10 mouse cellular contexts compared by ENCODE assay signal in genomic region chr19:25285756-25286538, GRCm38 (mm10). TPM values are rescaled to one million over a fixed set of nuclear protein-coding genes. Genes with fewer than 3 reads are reported as not detected.
DNase-seq lines count a peak whose midpoint lies in the region; ATAC-seq and TF ChIP-seq lines count a peak whose summit lies in the region.
"Had no signal": no experiment of that assay in that cellular context is flagged by ENCODE, and none has a peak within 500 bp of the region (broad histone marks: within the 10 kb centered on the region; RNA-seq: fewer than 3 reads in every experiment).

No protein-coding gene starts in this region.

- no peak overlapping the region for H3K9ac ChIP-seq in heart, embryonic 11.5 days (ENCODE audit: low read depth, low read length)
- no peak overlapping the region for H3K9ac ChIP-seq in midbrain, postnatal 0 days (replicated peaks; ENCODE audit: low read length, poor library complexity, severe bottlenecking)
- H3K9ac ChIP-seq: embryonic facial prominence, embryonic 12.5 days; liver, embryonic 14.5 days had no signal

- H3K4me2 ChIP-seq in heart, embryonic 11.5 days = no peak overlapping the region
- H3K4me2 ChIP-seq in midbrain, postnatal 0 days (ENCODE audit: low read depth, low read length, poor library complexity, severe bottlenecking) = no peak overlapping the region
- H3K4me2 ChIP-seq: embryonic facial prominence, embryonic 12.5 days had no signal

- no peak overlapping the region for H3K27ac ChIP-seq in heart, embryonic 10.5 days
- peak overlapping the region; percentile 7; the same call in 1 of the 2 replicates for H3K27ac ChIP-seq in heart, embryonic 11.5 days (ENCODE audit: low read depth, low read length)
- no peak overlapping the region for H3K27ac ChIP-seq in midbrain, postnatal 0 days (ENCODE audit: low read depth, low read length)
- no peak overlapping the region for H3K27ac ChIP-seq in thymus, adult 2 months (ENCODE audit: control insufficient read depth, insufficient read depth, low read length)
- H3K27ac ChIP-seq: embryonic facial prominence, embryonic 12.5 days; liver, embryonic 14.5 days had no signal

- TF ChIP-seq CTCF in midbrain, postnatal 0 days (IDR thresholded peaks at IDR 0.05) = no peak
- no peak for TF ChIP-seq CTCF in thymus, adult 2 months (IDR thresholded peaks at IDR 0.05; ENCODE audit: borderline replicate concordance, control insufficient read depth, extremely low read depth, insufficient read depth, low read length, poor library complexity)

- H3K9me3 ChIP-seq in heart, embryonic 10.5 days = no peaks in the 10 kb centered on the region
- no peaks in the 10 kb centered on the region for H3K9me3 ChIP-seq in heart, embryonic 11.5 days (replicated peaks; ENCODE audit: control insufficient read depth, low read length)
- H3K9me3 ChIP-seq in midbrain, postnatal 0 days (ENCODE audit: low read length) = no peaks in the 10 kb centered on the region
- H3K9me3 ChIP-seq: embryonic facial prominence, embryonic 12.5 days had no signal

- no peaks in the 10 kb centered on the region for H3K27me3 ChIP-seq in heart, embryonic 10.5 days (ENCODE audit: insufficient read depth, poor library complexity, severe bottlenecking)
- H3K27me3 ChIP-seq in heart, embryonic 11.5 days (ENCODE audit: control insufficient read depth, insufficient read depth, low read length) = no peaks in the 10 kb centered on the region
- H3K27me3 ChIP-seq in midbrain, postnatal 0 days (ENCODE audit: insufficient read depth, low read length) = no peaks in the 10 kb centered on the region
- no peaks in the 10 kb centered on the region for H3K27me3 ChIP-seq in thymus, adult 2 months (ENCODE audit: control insufficient read depth, insufficient read depth, low read length)
- H3K27me3 ChIP-seq: embryonic facial prominence, embryonic 12.5 days had no signal

- H3K4me3 ChIP-seq in heart, embryonic 10.5 days = no peak overlapping the region
- no peak overlapping the region for H3K4me3 ChIP-seq in heart, embryonic 11.5 days (ENCODE audit: low read depth, low read length)
- H3K4me3 ChIP-seq in midbrain, postnatal 0 days (ENCODE audit: low read depth, low read length) = no peak overlapping the region
- H3K4me3 ChIP-seq in thymus, adult 2 months (ENCODE audit: control insufficient read depth, insufficient read depth, low read length) = no peak overlapping the region
- H3K4me3 ChIP-seq: embryonic facial prominence, embryonic 12.5 days had no signal

- 49% methylated on average over 5 of the region's 5 CpGs for WGBS in heart, embryonic 10.5 days
- 38% methylated on average over 5 of the region's 5 CpGs for WGBS in heart, embryonic 11.5 days (ENCODE audit: insufficient replicate concordance)
- 23% methylated on average over 5 of the region's 5 CpGs for WGBS in midbrain, postnatal 0 days
- 81% methylated on average over 5 of the region's 5 CpGs for WGBS in thymus, adult 2 months

- H3K4me1 ChIP-seq in heart, embryonic 10.5 days = peaks cover 9% of the 10 kb centered on the region
- H3K4me1 ChIP-seq in heart, embryonic 11.5 days (ENCODE audit: control insufficient read depth, insufficient read depth, low read length) = peaks cover 5% of the 10 kb centered on the region
- H3K4me1 ChIP-seq in midbrain, postnatal 0 days (ENCODE audit: insufficient read depth, low read length) = no peaks in the 10 kb centered on the region
- H3K4me1 ChIP-seq in thymus, adult 2 months (replicated peaks; ENCODE audit: control insufficient read depth, insufficient read depth, low read length) = no peaks in the 10 kb centered on the region
- H3K4me1 ChIP-seq: embryonic facial prominence, embryonic 12.5 days had no signal

- TF ChIP-seq POLR2A in thymus, adult 2 months (IDR thresholded peaks at IDR 0.05; ENCODE audit: control insufficient read depth, extremely low read depth, insufficient read depth, low read length, poor library complexity) = no peak

- no peak for ATAC-seq in heart, embryonic 11.5 days (replicated peaks; ENCODE audit: insufficient number of reproducible peaks, low FRiP score, low TSS enrichment)
- ATAC-seq in midbrain, postnatal 0 days (ENCODE audit: low FRiP score) = peak; percentile 86

- 0 out of 2 replicates have a peak, but pooled peaks cover 4% of the 10 kb centered on the region for H3K36me3 ChIP-seq in heart, embryonic 10.5 days
- H3K36me3 ChIP-seq in heart, embryonic 11.5 days (ENCODE audit: control insufficient read depth, insufficient read depth, low read length) = no peaks in the 10 kb centered on the region
- no peaks in the 10 kb centered on the region for H3K36me3 ChIP-seq in midbrain, postnatal 0 days (ENCODE audit: insufficient read depth, low read length)
- H3K36me3 ChIP-seq in thymus, adult 2 months (ENCODE audit: control insufficient read depth, insufficient read depth, low read length) = no peaks in the 10 kb centered on the region
- H3K36me3 ChIP-seq: embryonic facial prominence, embryonic 12.5 days had no signal

- peak; percentile 88 for DNase-seq in heart, adult 11 months
- DNase-seq in heart, embryonic 10.5 days (ENCODE audit: low spot score) = no peak
- DNase-seq in adrenal gland, postnatal 25 days = peak; percentile 89
- DNase-seq in kidney, postnatal 25 days = peak; percentile 80 to 85
- DNase-seq in midbrain, postnatal 0 days (ENCODE audit: low spot score) = peak; percentile 91
- DNase-seq in thymus, postnatal 0 days (ENCODE audit: low spot score) = no peak
- no peak for DNase-seq in thymus, adult 2 months

RNA-seq across cellular contexts. Expression of gene Kank1, which starts 49.2 kb away (rescaled TPM):
- polyA plus RNA-seq in heart, embryonic 10.5 days (2016; fragmentation: Nextera tagmentation; extraction: Ambion mirVana) = 49.2 and 69.8 TPM in 2 replicates
- total RNA-seq in adrenal gland, postnatal 25 days (2021) = 20.9 and 21.7 TPM in 2 replicates
- 56.6 and 56.8 TPM in 2 replicates for polyA plus RNA-seq in heart, embryonic 11.5 days (2014; fragmentation: Nextera tagmentation; extraction: Ambion mirVana)
- 9.1 and 16.6 TPM in 2 replicates for total RNA-seq in midbrain, postnatal 0 days (2014; rRNA removed)
- polyA plus RNA-seq in midbrain, postnatal 0 days (2015; fragmentation: Nextera tagmentation; extraction: Ambion mirVana) = 5.9 and 6.0 TPM in 2 replicates
- 3.7 TPM in 2 replicates for polyA plus RNA-seq in thymus, postnatal 0 days (2015; fragmentation: Nextera tagmentation; extraction: Ambion mirVana)
- polyA plus RNA-seq in thymus, adult 2 months (2012; rRNA removed) = 9.6 and 13.6 TPM in 2 replicates

Comparison
In these comparisons a context has a peak if more than half of its experiments do, and no peak if none do; other contexts are left out.
1. DNase-seq: peak in heart, adult 11 months (single experiment), adrenal gland, postnatal 25 days (single experiment), kidney, postnatal 25 days (2 of 2) and midbrain, postnatal 0 days (single experiment); none in heart, embryonic 10.5 days (single experiment), thymus, postnatal 0 days (single experiment) and thymus, adult 2 months (single experiment).